In the genomic region with DNA sequence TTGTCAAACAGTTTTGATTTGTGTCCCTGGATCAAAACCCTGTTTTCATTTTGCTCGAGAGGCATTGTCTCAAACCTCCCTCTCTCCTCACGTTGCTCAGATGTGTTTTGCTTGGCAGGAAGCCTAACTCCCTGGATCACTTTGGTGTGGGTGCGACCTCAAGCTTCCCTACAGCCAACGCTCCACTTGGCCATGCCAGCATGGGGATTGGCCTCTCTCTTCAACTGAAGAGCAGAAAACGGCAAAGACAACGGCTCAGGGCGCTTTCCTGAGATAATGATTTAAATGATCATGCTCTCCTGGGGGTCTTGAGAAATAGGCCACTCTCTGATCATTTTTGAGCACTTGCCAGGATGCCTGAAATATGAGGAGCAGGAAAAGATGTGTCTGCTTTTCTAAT, we compare ENCODE assay signal across 11 mouse cellular contexts.
DNase-seq lines count a peak whose midpoint lies in the region; ATAC-seq lines count a peak whose summit lies in the region.
"Had no signal": no experiment of that assay in that cellular context is flagged by ENCODE, and none has a peak within 500 bp of the region (broad histone marks: within the 10 kb centered on the region; RNA-seq: fewer than 3 reads in every experiment).

No protein-coding gene starts in this region.

- 39% methylated on average over 7 of the region's 7 CpGs for WGBS in intestine, embryonic 16.5 days
- WGBS in liver, embryonic 12.5 days (ENCODE audit: insufficient replicate concordance) = 44% methylated on average over 7 of the region's 7 CpGs

- H3K4me3 ChIP-seq in intestine, embryonic 16.5 days (ENCODE audit: low read length) = no peak overlapping the region
- no peak overlapping the region for H3K4me3 ChIP-seq in liver, embryonic 12.5 days
- H3K4me3 ChIP-seq: embryonic facial prominence, embryonic 15.5 days had no signal

- ATAC-seq in intestine, embryonic 16.5 days = no peak
- no peak for ATAC-seq in liver, embryonic 12.5 days

- peak; percentile 3 to 5 for DNase-seq in cerebellum, postnatal 25 days
- no peak for DNase-seq in cerebellum, adult 9-10 months
- peak; percentile 18 for DNase-seq in urinary bladder, postnatal 14 days (ENCODE audit: low spot score)
- no peak for DNase-seq in urinary bladder, postnatal 10 days (ENCODE audit: low spot score)
- peak; percentile 56 for DNase-seq in kidney, postnatal 14 days
- no peak for DNase-seq in thymus, postnatal 0 days (ENCODE audit: low spot score)
- DNase-seq: B cell, adult 2 months; spleen, adult 18-20 months had no signal

- H3K4me1 ChIP-seq in intestine, embryonic 16.5 days (ENCODE audit: control insufficient read depth, insufficient read depth, low read length) = no peaks in the 10 kb centered on the region
- H3K4me1 ChIP-seq in liver, embryonic 12.5 days = no peaks in the 10 kb centered on the region
- H3K4me1 ChIP-seq: embryonic facial prominence, embryonic 15.5 days had no signal

- no peaks in the 10 kb centered on the region for H3K36me3 ChIP-seq in intestine, embryonic 16.5 days (ENCODE audit: control insufficient read depth, insufficient read depth, low read length)
- H3K36me3 ChIP-seq in liver, embryonic 12.5 days = no peaks in the 10 kb centered on the region
- H3K36me3 ChIP-seq: embryonic facial prominence, embryonic 15.5 days had no signal

- H3K4me2 ChIP-seq in intestine, embryonic 16.5 days (ENCODE audit: low read depth, low read length) = no peak overlapping the region
- no peak overlapping the region for H3K4me2 ChIP-seq in liver, embryonic 12.5 days
- H3K4me2 ChIP-seq: embryonic facial prominence, embryonic 15.5 days had no signal

- H3K27ac ChIP-seq in intestine, embryonic 16.5 days (ENCODE audit: low read length) = no peak overlapping the region
- H3K27ac ChIP-seq in liver, embryonic 12.5 days = no peak overlapping the region
- H3K27ac ChIP-seq: embryonic facial prominence, embryonic 15.5 days had no signal

- H3K9me3 ChIP-seq in intestine, embryonic 16.5 days (ENCODE audit: control insufficient read depth, low read length) = no peaks in the 10 kb centered on the region
- no peaks in the 10 kb centered on the region for H3K9me3 ChIP-seq in liver, embryonic 12.5 days (replicated peaks)
- H3K9me3 ChIP-seq: embryonic facial prominence, embryonic 15.5 days had no signal

- no peak overlapping the region for H3K9ac ChIP-seq in intestine, embryonic 16.5 days (ENCODE audit: low read depth, low read length)
- no peak overlapping the region for H3K9ac ChIP-seq in liver, embryonic 12.5 days
- H3K9ac ChIP-seq: embryonic facial prominence, embryonic 15.5 days had no signal

- no peaks in the 10 kb centered on the region for H3K27me3 ChIP-seq in intestine, embryonic 16.5 days (replicated peaks; ENCODE audit: control insufficient read depth, insufficient read depth, low read length)
- H3K27me3 ChIP-seq in liver, embryonic 12.5 days (replicated peaks) = no peaks in the 10 kb centered on the region
- H3K27me3 ChIP-seq: embryonic facial prominence, embryonic 15.5 days had no signal

Comparison
In these comparisons a context has a peak if more than half of its experiments do, and no peak if none do; other contexts are left out.
1. DNase-seq: peak in cerebellum, postnatal 25 days (2 of 2), urinary bladder, postnatal 14 days (single experiment) and kidney, postnatal 14 days (single experiment); none in cerebellum, adult 9-10 months (single experiment), urinary bladder, postnatal 10 days (single experiment) and thymus, postnatal 0 days (single experiment).